Mouse (Mus musculus): Measurements from ENCODE around the gene Steap3.

- TF ChIP-seq GATA1 (IDR thresholded peaks at IDR 0.05; ENCODE audit: borderline replicate concordance, low read length) (no peak), FLI1 (IDR thresholded peaks at IDR 0.05; ENCODE audit: low read length) (no peak)
These were observed 83.3 kb downstream of the Steap3 start for GRCm38 (mm10) chr1:120189206-120189605.

All from megakaryocyte, embryonic 14.5 days (primary cell).